Mouse (Mus musculus): ENCODE results near the gene C4b. TPM values are rescaled to one million over a fixed set of nuclear protein-coding genes. Genes with fewer than 3 reads are reported as not detected.

The C4b gene
- 182 and 224 TPM in 2 replicates for polyA plus RNA-seq (2015; fragmentation: Nextera tagmentation; extraction: Ambion mirVana)

DNA sequence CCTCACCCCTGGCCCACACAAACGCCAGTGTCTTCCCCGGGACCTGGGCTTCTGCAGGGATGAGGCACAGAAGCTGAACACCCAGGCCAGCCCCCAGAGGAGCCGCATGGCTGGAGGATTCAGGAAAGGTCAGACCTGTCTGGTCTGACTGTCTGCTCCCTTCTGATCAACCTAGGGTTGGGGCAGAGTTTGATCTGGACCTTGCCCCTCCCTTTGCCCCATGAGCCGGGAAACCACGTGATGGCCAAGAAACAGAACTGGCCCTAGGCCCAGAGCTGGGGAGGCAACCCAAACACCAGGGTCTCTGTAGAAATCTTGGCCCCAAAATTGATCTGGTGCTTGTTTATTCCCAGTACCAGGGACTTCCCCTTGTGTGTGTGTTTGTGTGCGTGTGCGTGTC is at the start of gene C4b:
Gene C4b, minus strand, starts transcription at position 164 of the 400 bp plus-strand sequence.

Small RNA genes lying within 50 kb of the gene (microRNA-seq; reads per million reads assigned to microRNA genes)
- not detected for gene Gm27471 (ENCODE audit: borderline replicate concordance, insufficient number of aligned reads)

Other genes with a start within 250 kb of the C4b start
- not detected in 2 replicates for gene Btnl6, start 226.5 kb downstream of the C4b start, polyA plus RNA-seq (2015; fragmentation: Nextera tagmentation; extraction: Ambion mirVana)
- gene Notch4, start 179.6 kb downstream of the C4b start, polyA plus RNA-seq (2015; fragmentation: Nextera tagmentation; extraction: Ambion mirVana), result 3.0 and 5.0 TPM in 2 replicates
- 15.0 TPM in 2 replicates for gene Gpsm3, start 154.1 kb downstream of the C4b start, polyA plus RNA-seq (2015; fragmentation: Nextera tagmentation; extraction: Ambion mirVana)
- gene Pbx2, start 152.6 kb downstream of the C4b start, polyA plus RNA-seq (2015; fragmentation: Nextera tagmentation; extraction: Ambion mirVana), result 6.1 and 6.8 TPM in 2 replicates
- 4.4 and 5.1 TPM in 2 replicates for gene Ager, start 146.0 kb downstream of the C4b start, polyA plus RNA-seq (2015; fragmentation: Nextera tagmentation; extraction: Ambion mirVana)
- gene Rnf5, start 140.2 kb downstream of the C4b start, polyA plus RNA-seq (2015; fragmentation: Nextera tagmentation; extraction: Ambion mirVana), result 90.9 and 133 TPM in 2 replicates
- gene Agpat1, start 139.6 kb downstream of the C4b start, polyA plus RNA-seq (2015; fragmentation: Nextera tagmentation; extraction: Ambion mirVana), result 43.8 and 58.6 TPM in 2 replicates
- 11.5 and 18.6 TPM in 2 replicates for gene Egfl8, start 127.9 kb downstream of the C4b start, polyA plus RNA-seq (2015; fragmentation: Nextera tagmentation; extraction: Ambion mirVana)
- gene Ppt2, start 115.4 kb downstream of the C4b start, polyA plus RNA-seq (2015; fragmentation: Nextera tagmentation; extraction: Ambion mirVana), result 25.5 and 34.3 TPM in 2 replicates
- gene Prrt1, start 114.3 kb downstream of the C4b start, polyA plus RNA-seq (2015; fragmentation: Nextera tagmentation; extraction: Ambion mirVana), result 1.3 and 2.2 TPM in 2 replicates
- 13.8 and 17.8 TPM in 2 replicates for gene Fkbpl, start 99.1 kb downstream of the C4b start, polyA plus RNA-seq (2015; fragmentation: Nextera tagmentation; extraction: Ambion mirVana)
- gene Atf6b, start 96.7 kb downstream of the C4b start, polyA plus RNA-seq (2015; fragmentation: Nextera tagmentation; extraction: Ambion mirVana), result 34.1 and 43.4 TPM in 2 replicates
- gene Tnxb, start 73.3 kb downstream of the C4b start, polyA plus RNA-seq (2015; fragmentation: Nextera tagmentation; extraction: Ambion mirVana), result 10.3 and 10.4 TPM in 2 replicates
- 2,316 and 6,586 TPM in 2 replicates for gene Cyp21a1, start 60.7 kb upstream of the C4b start, polyA plus RNA-seq (2015; fragmentation: Nextera tagmentation; extraction: Ambion mirVana)
- gene Stk19, start 93.1 kb upstream of the C4b start, polyA plus RNA-seq (2015; fragmentation: Nextera tagmentation; extraction: Ambion mirVana), result 37.9 and 41.1 TPM in 2 replicates
- gene Dxo, start 93.1 kb upstream of the C4b start, polyA plus RNA-seq (2015; fragmentation: Nextera tagmentation; extraction: Ambion mirVana), result 34.6 and 62.4 TPM in 2 replicates
- gene Skiv2l, start 106.3 kb upstream of the C4b start, polyA plus RNA-seq (2015; fragmentation: Nextera tagmentation; extraction: Ambion mirVana), result 23.8 and 36.5 TPM in 2 replicates
- 56.9 and 73.9 TPM in 2 replicates for gene Nelfe, start 106.5 kb upstream of the C4b start, polyA plus RNA-seq (2015; fragmentation: Nextera tagmentation; extraction: Ambion mirVana)
- 27.2 and 40.8 TPM in 2 replicates for gene Cfb, start 118.6 kb upstream of the C4b start, polyA plus RNA-seq (2015; fragmentation: Nextera tagmentation; extraction: Ambion mirVana)
- 1.6 and 1.9 TPM in 2 replicates for gene Zbtb12, start 135.6 kb upstream of the C4b start, polyA plus RNA-seq (2015; fragmentation: Nextera tagmentation; extraction: Ambion mirVana)
- gene Gm20547, start 138.2 kb upstream of the C4b start, polyA plus RNA-seq (2015; fragmentation: Nextera tagmentation; extraction: Ambion mirVana), result not detected in 2 replicates
- gene C2, start 154.4 kb upstream of the C4b start, polyA plus RNA-seq (2015; fragmentation: Nextera tagmentation; extraction: Ambion mirVana), result 37.4 and 41.0 TPM in 2 replicates
- gene Ehmt2, start 154.6 kb upstream of the C4b start, polyA plus RNA-seq (2015; fragmentation: Nextera tagmentation; extraction: Ambion mirVana), result 45.4 and 52.6 TPM in 2 replicates
- gene Slc44a4, start 170.6 kb upstream of the C4b start, polyA plus RNA-seq (2015; fragmentation: Nextera tagmentation; extraction: Ambion mirVana), result 1.1 TPM in 2 replicates
- gene Neu1, start 187.4 kb upstream of the C4b start, polyA plus RNA-seq (2015; fragmentation: Nextera tagmentation; extraction: Ambion mirVana), result 24.3 and 32.3 TPM in 2 replicates
- 1.4 and 1.6 TPM in 2 replicates for gene Hspa1b, start 215.4 kb upstream of the C4b start, polyA plus RNA-seq (2015; fragmentation: Nextera tagmentation; extraction: Ambion mirVana)
- gene Gm20481, start 226.0 kb upstream of the C4b start, polyA plus RNA-seq (2015; fragmentation: Nextera tagmentation; extraction: Ambion mirVana), result not detected in 2 replicates
- 11.8 and 21.4 TPM in 2 replicates for gene Hspa1a, start 228.3 kb upstream of the C4b start, polyA plus RNA-seq (2015; fragmentation: Nextera tagmentation; extraction: Ambion mirVana)
- gene Hspa1l, start 228.8 kb upstream of the C4b start, polyA plus RNA-seq (2015; fragmentation: Nextera tagmentation; extraction: Ambion mirVana), result 0.11 and 0.17 TPM in 2 replicates
- gene Lsm2, start 238.0 kb upstream of the C4b start, polyA plus RNA-seq (2015; fragmentation: Nextera tagmentation; extraction: Ambion mirVana), result 62.8 and 87.8 TPM in 2 replicates

Data from adrenal gland, postnatal 0 days (tissue).